In the genomic region with DNA sequence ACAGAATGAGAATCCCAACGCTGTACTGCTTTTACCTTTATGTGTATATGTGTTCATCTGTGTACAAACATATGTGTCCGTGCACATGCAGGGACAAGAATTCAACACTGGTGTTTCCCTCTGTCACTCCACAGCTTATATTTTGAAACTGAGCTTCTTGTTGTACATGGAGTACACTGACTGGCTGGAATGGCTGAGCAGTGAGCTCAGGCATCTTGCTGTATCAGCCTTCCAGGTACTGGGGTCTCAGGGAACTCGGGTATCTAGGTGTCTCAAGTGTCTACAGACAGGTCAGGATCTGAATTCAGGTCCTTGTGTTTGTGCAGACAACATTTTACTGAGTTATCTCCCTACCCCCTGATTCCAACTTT, we compare ENCODE assay signal across 26 mouse cellular contexts.
A peak's percentile ranks its signal among the peaks of the same experiment; 100 is the strongest.
DNase-seq lines count a peak whose midpoint lies in the region; ATAC-seq and TF ChIP-seq lines count a peak whose summit lies in the region.
"Had no signal": no experiment of that assay in that cellular context is flagged by ENCODE, and none has a peak within 500 bp of the region (broad histone marks: within the 10 kb centered on the region; RNA-seq: fewer than 3 reads in every experiment).

No protein-coding gene starts in this region.

- WGBS in intestine, embryonic 14.5 days: 63% methylated on average over 3 of the region's 3 CpGs
- WGBS in intestine, embryonic 16.5 days: 68% methylated on average over 3 of the region's 3 CpGs
- 35% methylated on average over 3 of the region's 3 CpGs for WGBS in lung, embryonic 14.5 days
- 76% methylated on average over 3 of the region's 3 CpGs for WGBS in neural tube, embryonic 15.5 days

- H3K36me3 ChIP-seq in intestine, embryonic 14.5 days (ENCODE audit: control insufficient read depth, insufficient read depth, low read length): no peaks in the 10 kb centered on the region
- no peaks in the 10 kb centered on the region for H3K36me3 ChIP-seq in intestine, embryonic 16.5 days (ENCODE audit: control insufficient read depth, insufficient read depth, low read length)
- H3K36me3 ChIP-seq in lung, embryonic 14.5 days (ENCODE audit: insufficient read depth): no peaks in the 10 kb centered on the region
- no peaks in the 10 kb centered on the region for H3K36me3 ChIP-seq in neural tube, embryonic 15.5 days
- H3K36me3 ChIP-seq: embryonic facial prominence, embryonic 15.5 days; forebrain, embryonic 15.5 days; G1E; hindbrain, embryonic 10.5 days; limb, embryonic 13.5 days; liver, embryonic 13.5 days had no signal

- no peaks in the 10 kb centered on the region for H3K27me3 ChIP-seq in intestine, embryonic 14.5 days (replicated peaks; ENCODE audit: control insufficient read depth, insufficient read depth, low read length)
- no peaks in the 10 kb centered on the region for H3K27me3 ChIP-seq in intestine, embryonic 16.5 days (replicated peaks; ENCODE audit: control insufficient read depth, insufficient read depth, low read length)
- H3K27me3 ChIP-seq in lung, embryonic 14.5 days (ENCODE audit: insufficient read depth, low read length): no peaks in the 10 kb centered on the region
- H3K27me3 ChIP-seq in neural tube, embryonic 15.5 days (replicated peaks): no peaks in the 10 kb centered on the region
- H3K27me3 ChIP-seq: CH12.LX; embryonic facial prominence, embryonic 15.5 days; forebrain, embryonic 15.5 days; limb, embryonic 13.5 days; liver, embryonic 13.5 days; Patski had no signal

- 0 out of 2 replicates have a peak overlapping the region, but pooled peaks have one; percentile 3 for H3K27ac ChIP-seq in intestine, embryonic 14.5 days (ENCODE audit: low read depth)
- H3K27ac ChIP-seq in intestine, embryonic 16.5 days (ENCODE audit: low read length): no peak overlapping the region
- H3K27ac ChIP-seq in lung, embryonic 14.5 days (ENCODE audit: low read depth): peak overlapping the region; percentile 71
- no peak overlapping the region for H3K27ac ChIP-seq in neural tube, embryonic 15.5 days (replicated peaks)
- H3K27ac ChIP-seq: embryonic facial prominence, embryonic 15.5 days; forebrain, embryonic 15.5 days; hindbrain, embryonic 10.5 days; limb, embryonic 13.5 days; liver, embryonic 13.5 days had no signal

- no peak for ATAC-seq in intestine, embryonic 14.5 days (replicated peaks; ENCODE audit: low FRiP score, low TSS enrichment, low read depth)
- no peak for ATAC-seq in intestine, embryonic 16.5 days
- peak; percentile 62 for ATAC-seq in lung, embryonic 14.5 days (ENCODE audit: insufficient read depth)
- peak; percentile 31; the same call in 1 of the 2 replicates for ATAC-seq in neural tube, embryonic 15.5 days (ENCODE audit: low FRiP score)
- ATAC-seq: forebrain, embryonic 15.5 days; inflammation-experienced regulatory T-cells, adult 6 months; Patski had no signal

- 0 out of 2 replicates have a peak, but pooled peaks cover 8% of the 10 kb centered on the region for H3K4me1 ChIP-seq in intestine, embryonic 14.5 days (replicated peaks; ENCODE audit: control insufficient read depth, insufficient read depth, low read length)
- H3K4me1 ChIP-seq in intestine, embryonic 16.5 days (ENCODE audit: control insufficient read depth, insufficient read depth, low read length): peaks cover 4% of the 10 kb centered on the region; the same call in 1 of the 2 replicates
- H3K4me1 ChIP-seq in lung, embryonic 14.5 days (ENCODE audit: insufficient read depth): peaks cover 23% of the 10 kb centered on the region
- H3K4me1 ChIP-seq in neural tube, embryonic 15.5 days: no peaks in the 10 kb centered on the region
- H3K4me1 ChIP-seq: forebrain, embryonic 15.5 days; hindbrain, embryonic 10.5 days; limb, embryonic 13.5 days; liver, embryonic 13.5 days had no signal

- no peak overlapping the region for H3K9ac ChIP-seq in intestine, embryonic 14.5 days (ENCODE audit: low read length)
- no peak overlapping the region for H3K9ac ChIP-seq in intestine, embryonic 16.5 days (ENCODE audit: low read depth, low read length)
- no peak overlapping the region for H3K9ac ChIP-seq in lung, embryonic 14.5 days
- H3K9ac ChIP-seq in neural tube, embryonic 15.5 days (replicated peaks): no peak overlapping the region
- H3K9ac ChIP-seq: embryonic facial prominence, embryonic 15.5 days; forebrain, embryonic 15.5 days; limb, embryonic 13.5 days; liver, embryonic 13.5 days had no signal

- TF ChIP-seq CTCF in lung, embryonic 14.5 days (IDR thresholded peaks at IDR 0.05; ENCODE audit: low read depth): no peak

- H3K9me3 ChIP-seq in intestine, embryonic 14.5 days (ENCODE audit: control insufficient read depth, low read length): no peaks in the 10 kb centered on the region
- no peaks in the 10 kb centered on the region for H3K9me3 ChIP-seq in intestine, embryonic 16.5 days (ENCODE audit: control insufficient read depth, low read length)
- no peaks in the 10 kb centered on the region for H3K9me3 ChIP-seq in lung, embryonic 14.5 days (ENCODE audit: low read depth, low read length)
- no peaks in the 10 kb centered on the region for H3K9me3 ChIP-seq in neural tube, embryonic 15.5 days (replicated peaks)
- H3K9me3 ChIP-seq: embryonic facial prominence, embryonic 15.5 days; forebrain, embryonic 15.5 days; hindbrain, embryonic 10.5 days; limb, embryonic 13.5 days; liver, embryonic 13.5 days had no signal

- H3K4me2 ChIP-seq in intestine, embryonic 14.5 days (ENCODE audit: low read length): no peak overlapping the region
- no peak overlapping the region for H3K4me2 ChIP-seq in intestine, embryonic 16.5 days (ENCODE audit: low read depth, low read length)
- H3K4me2 ChIP-seq in lung, embryonic 14.5 days: no peak overlapping the region
- no peak overlapping the region for H3K4me2 ChIP-seq in neural tube, embryonic 15.5 days
- H3K4me2 ChIP-seq: embryonic facial prominence, embryonic 15.5 days; forebrain, embryonic 15.5 days; heart, embryonic 11.5 days; limb, embryonic 13.5 days; liver, embryonic 13.5 days had no signal

- DNase-seq in intestine, embryonic 14.5 days (ENCODE audit: low spot score): no peak
- DNase-seq in lung, embryonic 14.5 days: no peak
- DNase-seq in lung, adult 18-20 months: no peak
- DNase-seq in neural tube, embryonic 10.5 days (ENCODE audit: extremely low spot score, low spot score): no peak
- no peak for DNase-seq in thymus, postnatal 36 days
- DNase-seq: adrenal gland, postnatal 36 days; B cell, adult 2 months; cerebellum, adult 11 months; cerebellum, adult 9-11 months; gastrocnemius, postnatal 10 days; kidney, postnatal 10 days; layer of hippocampus, postnatal 36 days; liver, embryonic 13.5 days; lung, postnatal 10 days; thymus, postnatal 14 days had no signal

- no peak overlapping the region for H3K4me3 ChIP-seq in intestine, embryonic 14.5 days (ENCODE audit: low read depth, low read length)
- no peak overlapping the region for H3K4me3 ChIP-seq in intestine, embryonic 16.5 days (ENCODE audit: low read length)
- no peak overlapping the region for H3K4me3 ChIP-seq in lung, embryonic 14.5 days (ENCODE audit: low read depth, low read length)
- no peak overlapping the region for H3K4me3 ChIP-seq in neural tube, embryonic 15.5 days (replicated peaks)
- H3K4me3 ChIP-seq: embryonic facial prominence, embryonic 15.5 days; forebrain, embryonic 15.5 days; hindbrain, embryonic 10.5 days; limb, embryonic 13.5 days; liver, embryonic 13.5 days had no signal

Comparison
In these comparisons a context has a peak if more than half of its experiments do, and no peak if none do; other contexts are left out.
1. H3K27ac ChIP-seq: peak in intestine, embryonic 14.5 days (single experiment) and lung, embryonic 14.5 days (single experiment); none in intestine, embryonic 16.5 days (single experiment) and neural tube, embryonic 15.5 days (single experiment).
2. ATAC-seq: peak in lung, embryonic 14.5 days (single experiment) and neural tube, embryonic 15.5 days (single experiment); none in intestine, embryonic 14.5 days (single experiment) and intestine, embryonic 16.5 days (single experiment).